Mouse (Mus musculus) left cerebral cortex, adult 8-10 months (tissue): Measurements from ENCODE around the gene Pcp2. TPM values are rescaled to one million over a fixed set of nuclear protein-coding genes. Genes with fewer than 3 reads are reported as not detected.

Experiments used
- total RNA-seq, 4 experiments: library from RNA; stranded (reverse); gene quantifications; 2 replicates each; pipeline ENCODE4 v1.2.4; 2022

The Pcp2 gene
- total RNA-seq, 4 experiments from 2014 or later = not detected

Other genes with a start within 250 kb of the Pcp2 start
- 10 to 100 TPM; 38.6 to 45.6 (median 41.8) TPM for gene Arhgef18, start 232.5 kb downstream of the Pcp2 start, total RNA-seq
- gene Pex11g, start 157.9 kb downstream of the Pcp2 start, total RNA-seq = 1 to 10 TPM in 1 of 4 experiments, under 1 TPM in 3; 0.41 to 1.0 (median 0.90) TPM
- under 1 TPM in 1 of 4 experiments, not detected in 3; 0.30 TPM for gene Tex45, start 154.7 kb downstream of the Pcp2 start, total RNA-seq
- 10 to 100 TPM; 30.8 to 36.0 (median 31.9) TPM for gene Zfp358, start 132.4 kb downstream of the Pcp2 start, total RNA-seq
- 100 to 1,000 TPM in 1 of 4 experiments, 10 to 100 TPM in 3; 85.3 to 100 (median 94.8) TPM for gene Mcoln1, start 125.1 kb downstream of the Pcp2 start, total RNA-seq
- gene Pnpla6, start 110.2 kb downstream of the Pcp2 start, total RNA-seq = 10 to 100 TPM; 62.6 to 70.7 (median 67.0) TPM
- not detected for gene C330021F23Rik, start 57.6 kb downstream of the Pcp2 start, total RNA-seq
- 10 to 100 TPM; 29.0 to 34.2 (median 32.6) TPM for gene Camsap3, start 38.3 kb downstream of the Pcp2 start, total RNA-seq
- 10 to 100 TPM; 38.1 to 41.5 (median 40.5) TPM for gene Xab2, start 4.2 kb downstream of the Pcp2 start, total RNA-seq
- gene Pet100, start 4.0 kb downstream of the Pcp2 start, total RNA-seq = 10 to 100 TPM; 55.9 to 90.3 (median 75.7) TPM
- 10 to 100 TPM; 55.4 to 80.3 (median 63.3) TPM for gene Stxbp2, start 5.4 kb upstream of the Pcp2 start, total RNA-seq
- 1 to 10 TPM in 3 of 4 experiments, under 1 TPM in 1; 0.96 to 1.5 (median 1.1) TPM for gene Retn, start 30.2 kb upstream of the Pcp2 start, total RNA-seq
- under 1 TPM in 2 of 4 experiments, not detected in 2; 0.42 to 0.59 TPM for gene Mcemp1, start 40.2 kb upstream of the Pcp2 start, total RNA-seq
- 10 to 100 TPM; 11.6 to 18.0 (median 13.9) TPM for gene Fcor, start 46.8 kb upstream of the Pcp2 start, total RNA-seq
- gene Trappc5, start 50.8 kb upstream of the Pcp2 start, total RNA-seq = 10 to 100 TPM; 27.3 to 29.4 (median 28.7) TPM
- not detected for gene Fcer2a, start 68.6 kb upstream of the Pcp2 start, total RNA-seq
- gene Clec4g, start 95.1 kb upstream of the Pcp2 start, total RNA-seq = under 1 TPM in 2 of 4 experiments, not detected in 2; 0.27 to 0.40 TPM
- gene Cd209a, start 123.4 kb upstream of the Pcp2 start, total RNA-seq = 1 to 10 TPM in 3 of 4 experiments, under 1 TPM in 1; 0.41 to 1.5 (median 1.2) TPM
- not detected for gene Cd209e, start 228.8 kb upstream of the Pcp2 start, total RNA-seq